Mouse (Mus musculus): ENCODE measurements around the gene Slc25a40. TPM values are rescaled to one million over a fixed set of nuclear protein-coding genes. Genes with fewer than 3 reads are reported as not detected.

The Slc25a40 gene
- polyA plus RNA-seq, 1 experiment from 2014 or later = 13.3 TPM

- Histone ChIP-seq H3K27ac (peak overlapping the region; percentile 72), H3K9me3 (no peaks in the 10 kb centered on the region), H3K27me3 (no peaks in the 10 kb centered on the region), H3K4me3 (replicated peaks) (peak overlapping the region; percentile 78), H3K9ac (replicated peaks) (peak overlapping the region; percentile 91), H3K36me3 (peaks cover 20% of the 10 kb centered on the region), H3K4me2 (peak overlapping the region; percentile 58), H3K4me1 (replicated peaks) (peaks cover 16% of the 10 kb centered on the region; the same call in 1 of the 2 replicates)
- ATAC-seq (ENCODE audit: insufficient number of reproducible peaks, insufficient read depth, low FRiP score, low TSS enrichment, low read depth) = no peak
- WGBS = under 1% methylated on average over 40 of the region's 40 CpGs
These were observed 580 bp downstream of the Slc25a40 start for GRCm38 (mm10) chr5:8422932-8423928.

GRCm38 (mm10) chr5:8424116-8424515 is 1.5 kb downstream of the Slc25a40 start:
- Histone ChIP-seq H3K4me1 (replicated peaks) (peaks cover 16% of the 10 kb centered on the region; the same call in 1 of the 2 replicates), H3K9ac (replicated peaks) (0 out of 2 replicates have a peak overlapping the region, but pooled peaks have one; percentile 9), H3K27me3 (no peaks in the 10 kb centered on the region), H3K27ac (no peak overlapping the region), H3K4me2 (peak overlapping the region; percentile 58), H3K4me3 (replicated peaks) (peak overlapping the region; percentile 78), H3K9me3 (no peaks in the 10 kb centered on the region), H3K36me3 (peaks cover 17% of the 10 kb centered on the region)
- no peak for ATAC-seq (ENCODE audit: insufficient number of reproducible peaks, insufficient read depth, low FRiP score, low TSS enrichment, low read depth)
- WGBS = 23% methylated on average over 7 of the region's 7 CpGs

- no peak for ATAC-seq (ENCODE audit: insufficient number of reproducible peaks, insufficient read depth, low FRiP score, low TSS enrichment, low read depth)
- H3K27me3 ChIP-seq = no peaks in the 10 kb centered on the region
- no peak overlapping the region for H3K27ac ChIP-seq
- H3K4me2 ChIP-seq = no peak overlapping the region
- peaks cover 12% of the 10 kb centered on the region for H3K36me3 ChIP-seq
- no peaks in the 10 kb centered on the region for H3K9me3 ChIP-seq
- H3K9ac ChIP-seq (replicated peaks) = no peak overlapping the region
- no peak overlapping the region for H3K4me3 ChIP-seq (replicated peaks)
- WGBS = 79% methylated on average over 5 of the region's 5 CpGs
- H3K4me1 ChIP-seq (replicated peaks) = peaks cover 14% of the 10 kb centered on the region; the same call in 1 of the 2 replicates
These were observed 3.2 kb downstream of the Slc25a40 start for GRCm38 (mm10) chr5:8425899-8426298.

- Histone ChIP-seq H3K4me2 (no peak overlapping the region), H3K27ac (no peak overlapping the region), H3K9ac (replicated peaks) (no peak overlapping the region), H3K9me3 (no peaks in the 10 kb centered on the region), H3K36me3 (peaks cover 12% of the 10 kb centered on the region; the same call in 1 of the 2 replicates), H3K4me1 (replicated peaks) (no peaks in the 10 kb centered on the region), H3K27me3 (no peaks in the 10 kb centered on the region), H3K4me3 (replicated peaks) (no peak overlapping the region)
- no peak for ATAC-seq (ENCODE audit: insufficient number of reproducible peaks, insufficient read depth, low FRiP score, low TSS enrichment, low read depth)
- 92% methylated on average over 5 of the region's 5 CpGs for WGBS
These were observed 15.0 kb downstream of the Slc25a40 start for GRCm38 (mm10) chr5:8437481-8438156.

- Histone ChIP-seq H3K4me1 (replicated peaks) (no peaks in the 10 kb centered on the region), H3K9ac (replicated peaks) (no peak overlapping the region), H3K36me3 (peaks cover 12% of the 10 kb centered on the region; the same call in 1 of the 2 replicates), H3K27ac (no peak overlapping the region), H3K9me3 (no peaks in the 10 kb centered on the region), H3K27me3 (no peaks in the 10 kb centered on the region), H3K4me3 (replicated peaks) (no peak overlapping the region), H3K4me2 (no peak overlapping the region)
- no peak for ATAC-seq (ENCODE audit: insufficient number of reproducible peaks, insufficient read depth, low FRiP score, low TSS enrichment, low read depth)
- 76% methylated on average over 2 of the region's 2 CpGs for WGBS
These were observed 16.4 kb downstream of the Slc25a40 start for GRCm38 (mm10) chr5:8439095-8439494.

- H3K4me3 ChIP-seq (replicated peaks) = no peak overlapping the region
- no peaks in the 10 kb centered on the region for H3K27me3 ChIP-seq
- H3K4me2 ChIP-seq = no peak overlapping the region
- no peak for ATAC-seq (ENCODE audit: insufficient number of reproducible peaks, insufficient read depth, low FRiP score, low TSS enrichment, low read depth)
- peaks cover 23% of the 10 kb centered on the region; the same call in 1 of the 2 replicates for H3K36me3 ChIP-seq
- no peaks in the 10 kb centered on the region for H3K9me3 ChIP-seq
- no peak overlapping the region for H3K27ac ChIP-seq
- no peak overlapping the region for H3K9ac ChIP-seq (replicated peaks)
- no peaks in the 10 kb centered on the region for H3K4me1 ChIP-seq (replicated peaks)
These were observed 32.9 kb downstream of the Slc25a40 start for GRCm38 (mm10) chr5:8455565-8455964.

- no peak overlapping the region for H3K27ac ChIP-seq
- H3K4me3 ChIP-seq (replicated peaks) = no peak overlapping the region
- 89% methylated on average over 5 of the region's 5 CpGs for WGBS
- H3K9me3 ChIP-seq = no peaks in the 10 kb centered on the region
- no peak overlapping the region for H3K9ac ChIP-seq (replicated peaks)
- H3K4me1 ChIP-seq (replicated peaks) = no peaks in the 10 kb centered on the region
- no peak overlapping the region for H3K4me2 ChIP-seq
- ATAC-seq (ENCODE audit: insufficient number of reproducible peaks, insufficient read depth, low FRiP score, low TSS enrichment, low read depth) = no peak
- H3K27me3 ChIP-seq = no peaks in the 10 kb centered on the region
- peaks cover 23% of the 10 kb centered on the region; the same call in 1 of the 2 replicates for H3K36me3 ChIP-seq
These were observed 33.9 kb downstream of the Slc25a40 start for GRCm38 (mm10) chr5:8456561-8456960.

- no peak overlapping the region for H3K9ac ChIP-seq (replicated peaks)
- 68% methylated on average over 4 of the region's 4 CpGs for WGBS
- H3K27me3 ChIP-seq = no peaks in the 10 kb centered on the region
- H3K27ac ChIP-seq = no peak overlapping the region
- H3K4me2 ChIP-seq = no peak overlapping the region
- peak; percentile 47 for ATAC-seq (ENCODE audit: insufficient number of reproducible peaks, insufficient read depth, low FRiP score, low TSS enrichment, low read depth)
- H3K36me3 ChIP-seq = no peaks in the 10 kb centered on the region
- no peaks in the 10 kb centered on the region for H3K9me3 ChIP-seq
- H3K4me3 ChIP-seq (replicated peaks) = no peak overlapping the region
- H3K4me1 ChIP-seq (replicated peaks) = no peaks in the 10 kb centered on the region
These were observed 65.5 kb downstream of the Slc25a40 start for GRCm38 (mm10) chr5:8487989-8488700.

GRCm38 (mm10) chr5:8488701-8489297 is 66.1 kb downstream of the Slc25a40 start:
- 89% methylated on average over 2 of the region's 2 CpGs for WGBS
- H3K9me3 ChIP-seq = no peaks in the 10 kb centered on the region
- H3K36me3 ChIP-seq = no peaks in the 10 kb centered on the region
- no peak overlapping the region for H3K4me2 ChIP-seq
- no peaks in the 10 kb centered on the region for H3K27me3 ChIP-seq
- H3K4me1 ChIP-seq (replicated peaks) = no peaks in the 10 kb centered on the region
- H3K27ac ChIP-seq = no peak overlapping the region
- ATAC-seq (ENCODE audit: insufficient number of reproducible peaks, insufficient read depth, low FRiP score, low TSS enrichment, low read depth) = no peak
- no peak overlapping the region for H3K4me3 ChIP-seq (replicated peaks)
- no peak overlapping the region for H3K9ac ChIP-seq (replicated peaks)

GRCm38 (mm10) chr5:8489471-8490110 is 66.9 kb downstream of the Slc25a40 start:
- 0 out of 2 replicates have a peak, but pooled peaks have one; percentile 22 for ATAC-seq (ENCODE audit: insufficient number of reproducible peaks, insufficient read depth, low FRiP score, low TSS enrichment, low read depth)
- 59% methylated on average over 6 of the region's 6 CpGs for WGBS
- H3K36me3 ChIP-seq = no peaks in the 10 kb centered on the region
- H3K27ac ChIP-seq = no peak overlapping the region
- no peak overlapping the region for H3K9ac ChIP-seq (replicated peaks)
- H3K4me1 ChIP-seq (replicated peaks) = no peaks in the 10 kb centered on the region
- no peak overlapping the region for H3K4me2 ChIP-seq
- no peak overlapping the region for H3K4me3 ChIP-seq (replicated peaks)
- no peaks in the 10 kb centered on the region for H3K27me3 ChIP-seq
- H3K9me3 ChIP-seq = no peaks in the 10 kb centered on the region
